Mouse (Mus musculus): ENCODE results near the gene Klk1b16.
"Not testable (repeated sequence)": the region's sequence is repeated elsewhere in the genome, so short reads cannot be mapped to it uniquely, and the experiment has no call there.

DNA sequence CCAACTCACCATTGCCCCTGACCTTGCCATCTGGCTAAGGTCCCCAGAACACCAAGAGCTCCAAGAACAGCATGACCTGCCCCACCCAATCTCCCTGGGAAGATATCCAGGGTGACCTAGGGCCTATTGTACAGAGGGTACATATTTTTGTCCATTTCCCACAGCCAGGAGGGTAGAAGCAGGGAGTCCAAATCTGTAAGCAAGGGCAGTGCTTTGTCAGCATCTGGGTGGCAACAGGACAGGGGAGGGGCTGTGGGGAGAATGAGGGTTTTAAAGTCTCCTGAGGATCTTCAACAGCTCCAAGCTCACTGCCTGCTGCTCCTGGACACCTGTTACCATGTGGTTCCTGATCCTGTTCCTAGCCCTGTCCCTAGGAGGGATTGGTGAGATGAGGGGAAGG is 51.4 kb downstream of the Klk1b16 start, which contains the start of gene Klk1b24:
- not testable (repeated sequence) for TF ChIP-seq CTCF, POLR2A (IDR thresholded peaks at IDR 0.05; ENCODE audit: extremely low read depth, insufficient read depth, low read length)
